Mouse (Mus musculus) neural tube, embryonic 15.5 days (tissue): ENCODE data around the gene Pdss2. TPM values are rescaled to one million over a fixed set of nuclear protein-coding genes. Genes with fewer than 3 reads are reported as not detected.

ENCODE experiments used
- ATAC-seq: fragments of 200-750 bp; cut with Nextera tagmentation; 2 replicates; pipeline ENCODE4 v1.8.0; 2017; ENCODE audit warnings: mild to moderate bottlenecking, moderate TSS enrichment, moderate library complexity; ENCODE audit not compliant: low FRiP score
- H3K27ac ChIP-seq: fragments of 300-500 bp; sonication (generic); replicated peaks from 2 replicates; pipeline ENCODE4 v1.5.1; 2015; ENCODE audit warnings: mild to moderate bottlenecking, inconsistent platforms
- H3K27me3 ChIP-seq: fragments of 300-500 bp; sonication (generic); replicated peaks from 2 replicates; pipeline ENCODE4 v1.6.1; 2015; ENCODE audit warnings: inconsistent platforms
- H3K36me3 ChIP-seq: fragments of 300-500 bp; sonication (generic); 2 replicates; pipeline ENCODE4 v1.6.1; 2015; ENCODE audit warnings: inconsistent platforms
- H3K4me1 ChIP-seq: fragments of 300-500 bp; sonication (generic); 2 replicates; pipeline ENCODE4 v1.6.1; 2015; ENCODE audit warnings: inconsistent platforms
- H3K4me2 ChIP-seq: fragments of 300-500 bp; sonication (generic); 2 replicates; pipeline ENCODE4 v1.6.1; 2015; ENCODE audit warnings: inconsistent platforms, mild to moderate bottlenecking, moderate library complexity
- H3K4me3 ChIP-seq: fragments of 300-500 bp; sonication (generic); replicated peaks from 2 replicates; pipeline ENCODE4 v1.5.1; 2015; ENCODE audit warnings: mild to moderate bottlenecking, inconsistent platforms
- H3K9ac ChIP-seq: fragments of 300-500 bp; sonication (generic); replicated peaks from 2 replicates; pipeline ENCODE4 v1.6.1; 2015; ENCODE audit warnings: mild to moderate bottlenecking, inconsistent platforms
- H3K9me3 ChIP-seq: fragments of 300-500 bp; sonication (generic); replicated peaks from 2 replicates; pipeline ENCODE4 v1.6.1; 2016; ENCODE audit warnings: inconsistent platforms
- WGBS: fragments of 180-500 bp; shearing (Covaris S2); methylation state at CpG from one replicate; pipeline ENCODE4 v1.1.7; 2015; ENCODE audit warnings: mixed read lengths; 5-methylcytosine and 5-hydroxymethylcytosine counted together
- polyA plus RNA-seq: library from polyadenylated mRNA; unstranded; fragments of >200 nt; fragmentation: Nextera tagmentation; extraction: Ambion mirVana; gene quantifications from 2 replicates; pipeline ENCODE4 v1.2.1, GENCODE M21; 2015

Gene Pdss2
- polyA plus RNA-seq = 16.1 and 16.8 TPM in 2 replicates

DNA sequence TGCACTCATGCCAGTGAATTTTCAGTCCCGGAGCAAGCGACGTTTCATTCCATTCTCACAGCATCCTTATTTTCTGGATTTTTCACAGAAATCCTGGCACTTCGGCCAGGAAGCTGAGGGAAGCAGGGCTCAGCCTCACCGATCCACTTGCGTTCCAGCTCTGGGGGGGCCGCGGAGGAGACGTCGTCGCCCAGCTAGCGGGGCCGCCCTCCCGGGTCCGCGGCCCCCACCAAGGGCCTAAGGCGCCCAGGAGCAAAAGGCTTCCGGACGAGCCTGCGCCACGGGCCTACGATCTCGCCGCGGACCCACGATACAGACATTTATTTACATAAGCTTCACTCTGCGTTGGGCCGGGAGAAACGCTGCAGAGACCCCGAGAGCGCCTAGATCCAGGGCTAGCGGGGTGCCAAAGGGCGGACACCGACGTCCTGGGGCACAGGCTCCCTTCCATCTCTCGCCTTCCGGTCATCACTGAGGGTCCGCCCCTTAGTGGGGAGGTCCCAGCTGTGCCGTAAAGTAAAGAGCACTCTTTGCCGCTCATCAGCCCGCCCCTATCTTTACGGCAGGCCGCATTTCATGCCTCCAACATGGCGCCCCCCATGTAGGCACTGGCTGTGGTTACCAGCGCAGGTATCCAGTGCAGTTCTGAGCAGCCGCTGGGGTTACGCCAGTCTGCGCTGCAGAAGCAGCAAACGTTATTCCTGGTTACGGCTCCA lies at the start of gene Pdss2:
Pdss2 (plus strand) TSS at position 577 of the 716 bp plus-strand sequence.
- Histone ChIP-seq H3K27me3 (no peaks in the 10 kb centered on the region), H3K36me3 (no peaks in the 10 kb centered on the region), H3K4me2 (peak within 1 kb of the TSS; percentile 83), H3K4me3 (peak within 1 kb of the TSS; percentile 65), H3K9me3 (no peaks in the 10 kb centered on the region), H3K9ac (peak within 1 kb of the TSS; percentile 83), H3K4me1 (peaks cover 16% of the 10 kb centered on the region), H3K27ac (peak within 1 kb of the TSS; percentile 95)
- whole genome bisulfite sequencing = under 1% methylated on average over 50 of the region's 50 CpGs
- ATAC-seq = peak; percentile 98

DNA sequence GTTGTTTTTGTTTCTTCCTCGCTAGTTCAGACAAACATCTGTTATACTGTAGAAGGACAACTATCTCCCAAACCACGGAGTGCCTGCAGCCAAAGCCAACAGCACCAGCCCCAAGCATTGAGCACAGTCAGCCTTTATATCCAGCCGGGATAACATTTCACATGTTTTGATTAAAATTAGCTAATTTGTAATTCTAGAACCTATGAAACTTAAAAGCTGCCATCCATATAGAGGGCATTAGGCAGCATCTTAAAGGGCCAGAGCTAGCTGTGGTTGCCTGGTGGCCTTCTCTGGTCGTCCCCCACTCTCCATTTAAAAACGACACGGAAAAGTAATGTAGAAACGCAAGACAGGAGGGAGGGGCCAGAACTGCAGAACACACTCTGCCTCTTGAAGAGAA lies 49.2 kb upstream of the Pdss2 start:
- Histone ChIP-seq H3K9me3 (no peaks in the 10 kb centered on the region), H3K9ac (peak overlapping the region; percentile 98), H3K27me3 (no peaks in the 10 kb centered on the region), H3K4me1 (peaks cover 62% of the 10 kb centered on the region), H3K4me3 (peak overlapping the region; percentile 90), H3K4me2 (peak overlapping the region; percentile 89), H3K27ac (no peak overlapping the region), H3K36me3 (no peaks in the 10 kb centered on the region)
- 4% methylated on average over 7 of the region's 7 CpGs for WGBS
- no peak for ATAC-seq

DNA sequence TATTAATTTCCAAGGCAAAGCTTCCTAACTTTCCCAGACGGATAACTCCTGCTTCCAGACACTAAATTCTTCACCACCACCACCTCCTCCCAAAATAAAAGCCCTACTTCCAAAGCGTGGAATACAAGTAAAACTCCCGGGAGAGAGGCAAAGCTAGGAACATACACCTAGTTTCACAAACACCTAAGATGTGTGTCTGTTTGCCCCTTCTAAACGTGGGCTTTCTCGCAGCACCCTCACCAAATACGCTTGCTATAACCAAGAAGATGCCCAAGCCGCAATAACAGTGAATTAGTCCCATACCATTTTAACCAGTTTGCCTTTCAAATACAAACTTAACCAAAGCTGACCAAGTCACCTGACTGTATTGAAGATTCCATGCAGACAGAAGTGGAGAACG lies 48.7 kb upstream of the Pdss2 start:
- peaks cover 60% of the 10 kb centered on the region for H3K4me1 ChIP-seq
- H3K27me3 ChIP-seq = no peaks in the 10 kb centered on the region
- peak overlapping the region; percentile 90 for H3K4me3 ChIP-seq
- H3K9ac ChIP-seq = peak overlapping the region; percentile 98
- H3K27ac ChIP-seq = peak overlapping the region; percentile 98; the same call in 1 of the 2 replicates
- H3K4me2 ChIP-seq = peak overlapping the region; percentile 89
- under 1% methylated on average over 8 of the region's 8 CpGs for WGBS
- ATAC-seq = no peak
- no peaks in the 10 kb centered on the region for H3K36me3 ChIP-seq
- no peaks in the 10 kb centered on the region for H3K9me3 ChIP-seq

DNA sequence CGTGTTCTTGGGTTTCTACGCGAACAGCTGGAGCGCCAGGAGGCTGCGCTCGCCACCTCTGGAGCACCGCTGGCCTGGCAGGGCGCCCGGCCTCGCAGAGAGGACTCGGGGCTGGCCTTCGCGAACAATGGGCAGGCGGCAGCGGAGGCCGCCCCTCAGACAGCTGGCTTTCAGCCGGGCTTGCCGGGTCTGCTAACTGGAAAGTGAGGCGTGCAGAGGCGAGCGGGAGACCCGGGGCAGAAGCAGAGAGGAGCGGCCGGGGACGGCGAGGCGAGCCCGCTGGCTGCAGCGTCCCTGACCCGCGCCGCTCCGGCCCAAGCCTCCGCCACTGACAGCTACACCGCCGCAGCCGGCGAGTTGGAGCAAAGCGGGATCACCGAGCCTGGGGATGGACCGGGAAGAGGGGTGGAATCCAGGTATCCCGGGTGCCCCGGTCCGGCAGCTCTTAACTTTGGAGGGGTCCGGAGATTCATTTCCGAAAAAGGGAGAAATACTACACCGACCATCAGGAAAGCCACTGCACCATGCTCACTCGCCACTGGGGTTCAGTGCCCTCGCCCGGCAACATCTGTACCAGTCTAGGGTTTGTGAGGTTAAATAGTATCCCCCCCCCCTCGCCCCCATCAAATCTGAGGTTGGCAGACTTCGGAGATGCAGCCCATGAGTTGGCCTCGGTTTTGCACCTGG lies 48.0 kb upstream of the Pdss2 start:
- Histone ChIP-seq H3K9me3 (no peaks in the 10 kb centered on the region), H3K36me3 (no peaks in the 10 kb centered on the region), H3K9ac (peak overlapping the region; percentile 98), H3K4me1 (peaks cover 53% of the 10 kb centered on the region), H3K4me3 (peak overlapping the region; percentile 90), H3K27me3 (no peaks in the 10 kb centered on the region), H3K4me2 (peak overlapping the region; percentile 89), H3K27ac (peak overlapping the region; percentile 98)
- under 1% methylated on average over 53 of the region's 53 CpGs for WGBS
- peak; percentile 29 for ATAC-seq

DNA sequence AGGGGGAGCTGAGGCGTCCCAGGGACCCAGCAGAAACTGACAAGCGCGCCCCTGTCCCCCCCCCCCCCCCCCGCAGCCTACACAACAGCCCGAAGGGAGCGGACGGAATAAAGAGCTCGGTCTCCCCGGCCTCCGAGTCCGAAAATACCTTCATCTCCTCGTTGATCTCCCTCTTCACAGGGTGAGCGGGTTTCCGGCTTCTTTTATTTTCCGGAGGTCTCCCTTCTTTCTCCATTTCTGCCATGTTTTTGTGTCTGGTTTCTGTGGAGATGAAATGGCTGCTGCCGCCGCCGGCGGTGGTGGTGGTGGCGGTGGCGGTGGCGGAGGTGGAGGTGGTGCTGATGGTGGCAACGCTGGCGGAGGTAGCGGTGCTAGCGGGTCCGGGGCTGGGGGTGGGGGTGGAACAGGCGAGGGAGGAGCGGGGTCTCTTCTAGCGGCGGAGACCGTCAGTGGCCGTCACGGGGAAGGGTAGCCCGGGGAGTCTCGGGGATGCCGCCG lies 47.4 kb upstream of the Pdss2 start:
- ATAC-seq = peak; percentile 66
- Histone ChIP-seq H3K27ac (peak overlapping the region; percentile 98), H3K27me3 (no peaks in the 10 kb centered on the region), H3K4me1 (peaks cover 50% of the 10 kb centered on the region), H3K4me2 (peak overlapping the region; percentile 89), H3K9ac (peak overlapping the region; percentile 98), H3K36me3 (no peaks in the 10 kb centered on the region), H3K9me3 (no peaks in the 10 kb centered on the region), H3K4me3 (peak overlapping the region; percentile 90)
- WGBS = under 1% methylated on average over 34 of the region's 38 CpGs

DNA sequence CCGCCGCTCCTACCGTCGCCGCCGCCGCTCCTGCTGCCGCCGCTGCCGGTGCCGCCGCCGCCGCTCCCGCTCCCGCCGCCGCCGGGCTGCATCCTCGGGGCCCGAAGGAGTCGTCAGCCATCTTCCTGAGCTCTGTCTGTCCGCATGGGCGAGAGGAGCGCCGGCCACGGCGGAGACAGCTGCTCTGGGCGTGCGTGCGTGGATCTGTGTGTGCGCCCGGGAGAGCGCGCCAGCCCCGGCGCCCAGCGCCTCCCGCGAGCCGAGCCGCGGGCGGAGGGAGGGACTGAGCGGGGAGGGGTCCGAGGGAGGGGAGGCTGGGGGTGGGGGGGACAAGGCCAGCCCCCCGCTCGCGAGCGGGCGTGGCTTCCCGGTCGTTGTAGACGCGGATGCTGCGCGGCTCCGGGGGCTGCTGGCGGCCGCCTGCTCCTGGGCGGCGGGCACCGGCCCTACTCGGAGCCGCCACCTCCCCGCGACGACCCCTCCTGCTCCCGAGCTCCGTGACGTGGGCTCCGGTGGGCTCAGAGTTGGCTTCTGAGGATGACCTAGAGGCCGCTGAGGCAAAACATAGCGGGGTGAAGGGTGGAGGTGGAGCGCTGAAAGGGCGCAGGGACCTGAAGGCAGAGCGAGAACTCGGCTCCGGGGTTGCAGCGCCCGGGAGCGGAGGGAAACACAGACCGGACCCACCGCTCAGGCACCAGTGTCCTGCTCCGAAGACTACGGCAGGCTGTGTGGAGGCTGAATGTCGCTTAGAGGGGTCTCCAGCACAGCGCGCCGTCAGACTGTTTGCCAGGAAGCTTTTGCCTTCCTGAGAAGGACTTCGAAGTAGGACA lies 46.7 kb upstream of the Pdss2 start, which contains the start of the genes Sobp and 9030612E09Rik:
Sobp (minus strand) TSS at position 205 of the 830 bp plus-strand sequence.
9030612E09Rik (plus strand) TSS at position 379 of the 830 bp plus-strand sequence.
- no peaks in the 10 kb centered on the region for H3K9me3 ChIP-seq
- peak; percentile 92 for ATAC-seq
- H3K9ac ChIP-seq = peak within 1 kb of the TSS; percentile 98
- no peaks in the 10 kb centered on the region for H3K27me3 ChIP-seq
- WGBS = 0% methylated on average over 77 of the region's 91 CpGs
- H3K4me1 ChIP-seq = peaks cover 43% of the 10 kb centered on the region
- H3K27ac ChIP-seq = peak within 1 kb of the TSS; percentile 98
- peak within 1 kb of the TSS; percentile 89 for H3K4me2 ChIP-seq
- no peaks in the 10 kb centered on the region for H3K36me3 ChIP-seq
- H3K4me3 ChIP-seq = peak within 1 kb of the TSS; percentile 90

DNA sequence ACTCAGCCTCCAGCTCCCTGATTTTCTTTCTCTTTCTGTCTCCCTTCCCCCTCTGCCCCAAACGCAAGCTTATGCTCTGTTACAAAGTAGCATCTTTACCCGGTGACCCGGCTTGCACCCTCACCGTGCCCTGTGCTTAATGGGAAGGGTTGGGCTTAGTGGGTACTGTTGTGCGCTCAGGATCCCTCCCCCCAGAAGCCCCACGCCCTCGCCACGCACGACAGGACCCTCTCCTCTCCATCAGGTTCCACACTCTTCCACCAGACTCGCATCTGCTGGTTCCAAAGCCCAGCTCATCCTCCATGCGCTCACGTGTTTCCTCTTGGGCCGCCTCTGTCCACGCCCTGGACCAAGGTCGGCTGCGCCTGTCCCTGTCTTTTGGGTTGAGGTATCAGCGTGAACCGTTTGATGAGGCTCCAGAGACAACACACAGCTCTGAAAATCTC lies 46.1 kb upstream of the Pdss2 start:
- H3K4me1 ChIP-seq = peaks cover 40% of the 10 kb centered on the region
- peak; percentile 39 for ATAC-seq
- WGBS = under 1% methylated on average over 18 of the region's 18 CpGs
- no peaks in the 10 kb centered on the region for H3K36me3 ChIP-seq
- H3K9ac ChIP-seq = peak overlapping the region; percentile 98
- H3K4me3 ChIP-seq = peak overlapping the region; percentile 90
- H3K27ac ChIP-seq = peak overlapping the region; percentile 98
- peak overlapping the region; percentile 89 for H3K4me2 ChIP-seq
- H3K9me3 ChIP-seq = no peaks in the 10 kb centered on the region
- no peaks in the 10 kb centered on the region for H3K27me3 ChIP-seq

DNA sequence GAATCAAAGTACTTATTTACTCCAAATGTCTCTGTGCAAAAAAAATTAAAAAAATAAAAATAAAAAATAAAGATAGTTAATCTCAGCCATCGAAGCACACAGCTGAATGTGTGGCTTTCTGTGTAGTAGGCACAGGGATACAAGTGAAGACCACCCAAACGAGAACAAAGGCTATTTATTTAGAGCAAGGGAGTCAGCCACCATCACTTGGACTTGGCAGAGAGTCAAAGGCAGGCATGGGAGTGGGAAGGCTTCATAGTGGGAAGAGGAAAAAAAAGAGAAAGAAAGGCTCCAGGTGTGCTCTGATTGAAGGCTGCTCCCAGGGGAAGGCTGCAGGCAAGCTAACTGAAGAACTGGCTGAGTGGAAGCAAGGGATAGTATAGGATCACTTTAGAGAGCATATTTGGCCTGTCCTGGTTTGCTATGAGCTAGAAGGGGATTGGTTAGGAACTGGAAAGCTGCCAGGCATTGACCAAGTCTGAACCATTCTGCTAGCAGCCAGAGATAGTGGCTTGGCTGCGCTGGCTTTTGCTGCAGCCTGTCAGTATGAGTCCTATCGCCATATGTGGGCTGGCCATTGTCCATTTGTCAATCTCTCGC lies 40.9 kb upstream of the Pdss2 start:
- Histone ChIP-seq H3K9ac (no peak overlapping the region), H3K27me3 (0 out of 2 replicates have a peak, but pooled peaks cover 4% of the 10 kb centered on the region), H3K4me2 (no peak overlapping the region), H3K27ac (peak overlapping the region; percentile 42; the same call in 1 of the 2 replicates), H3K4me1 (peaks cover 15% of the 10 kb centered on the region), H3K4me3 (no peak overlapping the region), H3K9me3 (no peaks in the 10 kb centered on the region), H3K36me3 (no peaks in the 10 kb centered on the region)
- WGBS = 33% methylated on average over 5 of the region's 5 CpGs
- peak; percentile 54 for ATAC-seq

DNA sequence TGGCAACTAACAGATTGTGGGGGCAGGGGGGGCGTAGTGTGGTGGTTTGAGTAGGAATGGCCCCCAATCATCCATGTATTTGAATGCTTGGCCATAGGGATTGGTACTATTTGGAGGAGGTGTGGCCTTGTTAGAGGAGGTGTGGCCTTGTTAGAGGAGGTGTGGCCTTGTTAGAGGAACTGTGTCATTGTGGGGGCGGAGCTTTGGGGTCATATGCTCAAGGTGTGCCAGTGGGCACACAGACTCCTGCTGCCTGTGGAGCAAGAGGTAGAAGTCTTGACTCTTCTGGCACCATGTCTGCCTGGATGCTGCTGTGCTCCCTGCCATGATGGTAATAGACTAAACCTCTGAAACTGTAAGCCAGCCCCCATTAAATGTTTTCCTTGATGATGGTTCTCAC lies 21.1 kb upstream of the Pdss2 start:
- Histone ChIP-seq H3K9ac (no peak overlapping the region), H3K9me3 (no peaks in the 10 kb centered on the region), H3K4me1 (no peaks in the 10 kb centered on the region), H3K27ac (no peak overlapping the region), H3K36me3 (no peaks in the 10 kb centered on the region), H3K4me2 (no peak overlapping the region), H3K4me3 (no peak overlapping the region), H3K27me3 (no peaks in the 10 kb centered on the region)
- ATAC-seq = no peak
- 90% methylated on average over 2 of the region's 2 CpGs for WGBS

DNA sequence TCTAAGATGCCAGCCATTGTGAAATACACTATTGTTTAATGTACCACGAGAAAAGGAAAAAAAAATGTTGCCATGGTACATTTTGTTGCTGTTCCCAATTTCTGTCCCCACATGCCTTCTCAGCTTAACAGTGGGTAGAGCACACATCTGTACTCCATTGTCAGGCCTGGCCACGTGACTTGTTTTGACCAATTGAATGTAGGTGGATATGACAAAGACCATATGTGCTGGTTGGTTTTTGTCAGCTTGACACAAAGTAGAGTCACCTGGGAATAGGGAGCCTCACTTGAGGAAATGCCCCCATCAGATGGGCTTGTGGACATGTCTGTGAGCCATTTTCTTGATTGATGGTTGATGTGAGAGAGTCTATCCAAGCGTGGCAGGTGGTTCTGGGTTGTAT lies 17.4 kb upstream of the Pdss2 start:
- no peaks in the 10 kb centered on the region for H3K4me1 ChIP-seq
- 82% methylated on average over 3 of the region's 3 CpGs for WGBS
- no peak overlapping the region for H3K4me3 ChIP-seq
- no peaks in the 10 kb centered on the region; the same call in 1 of the 2 replicates for H3K9me3 ChIP-seq
- ATAC-seq = no peak
- no peak overlapping the region for H3K9ac ChIP-seq
- no peak overlapping the region for H3K27ac ChIP-seq
- no peaks in the 10 kb centered on the region for H3K36me3 ChIP-seq
- no peak overlapping the region for H3K4me2 ChIP-seq
- H3K27me3 ChIP-seq = no peaks in the 10 kb centered on the region

DNA sequence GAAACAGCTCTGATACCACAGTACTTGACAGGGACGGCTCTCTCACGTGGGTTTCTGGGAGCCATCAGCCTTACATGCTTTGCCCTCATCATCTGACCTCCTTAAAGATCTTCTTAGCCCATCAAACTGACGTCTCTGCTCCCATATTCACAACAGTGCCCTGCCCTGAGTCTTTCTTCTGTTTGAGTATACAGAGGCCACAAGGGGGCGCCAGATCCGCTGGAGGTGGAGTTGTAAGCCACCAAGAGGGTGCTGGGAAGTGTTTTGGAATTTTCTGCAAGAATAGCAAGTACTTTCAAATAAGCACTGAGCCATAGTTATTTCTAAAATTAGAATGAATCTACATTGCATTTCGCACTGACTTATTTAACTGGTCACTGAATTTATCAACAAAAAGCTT lies 9.4 kb upstream of the Pdss2 start:
- peaks cover 3% of the 10 kb centered on the region; the same call in 1 of the 2 replicates for H3K4me1 ChIP-seq
- H3K9ac ChIP-seq = no peak overlapping the region
- no peaks in the 10 kb centered on the region for H3K36me3 ChIP-seq
- no peak overlapping the region for H3K4me2 ChIP-seq
- WGBS = 26% methylated on average over 6 of the region's 6 CpGs
- no peak overlapping the region for H3K4me3 ChIP-seq
- H3K27me3 ChIP-seq = no peaks in the 10 kb centered on the region
- no peaks in the 10 kb centered on the region; the same call in 1 of the 2 replicates for H3K9me3 ChIP-seq
- ATAC-seq = no peak
- no peak overlapping the region for H3K27ac ChIP-seq
